Mouse (Mus musculus) midbrain, embryonic 11.5 days (tissue): ENCODE data around the gene Mrpl9. TPM values are rescaled to one million over a fixed set of nuclear protein-coding genes. Genes with fewer than 3 reads are reported as not detected.

Source experiments
- ATAC-seq: fragments of 200-750 bp; cut with Nextera tagmentation; 2 replicates; pipeline ENCODE4 v1.8.0; 2017; ENCODE audit warnings: moderate TSS enrichment, moderate library complexity; ENCODE audit not compliant: low FRiP score
- DNase-seq: peaks from one replicate; pipeline ENCODE4 v3.0.0; 2015; ENCODE audit warnings: low spot score; ENCODE audit errors: missing footprints
- H3K27ac ChIP-seq: fragments of 300-500 bp; sonication (generic); 2 replicates; pipeline ENCODE4 v1.5.1; 2014; ENCODE audit warnings: low read depth, low read length
- H3K27me3 ChIP-seq: fragments of 300-500 bp; sonication (generic); 2 replicates; pipeline ENCODE4 v1.6.1; 2014; ENCODE audit warnings: mild to moderate bottlenecking, low read length, moderate library complexity, mixed read lengths; ENCODE audit not compliant: control insufficient read depth, insufficient read depth
- H3K36me3 ChIP-seq: fragments of 300-500 bp; sonication (generic); 2 replicates; pipeline ENCODE4 v1.6.1; 2014; ENCODE audit warnings: mild to moderate bottlenecking, low read length, moderate library complexity, mixed read lengths; ENCODE audit not compliant: control insufficient read depth, insufficient read depth
- H3K4me1 ChIP-seq: fragments of 300-500 bp; sonication (generic); 2 replicates; pipeline ENCODE4 v1.6.1; 2014; ENCODE audit warnings: low read length; ENCODE audit not compliant: control insufficient read depth, insufficient read depth
- H3K4me2 ChIP-seq: fragments of 300-500 bp; sonication (generic); 2 replicates; pipeline ENCODE4 v1.6.1; 2014; ENCODE audit warnings: mild to moderate bottlenecking, moderate library complexity
- H3K4me3 ChIP-seq: fragments of 300-500 bp; sonication (generic); 2 replicates; pipeline ENCODE4 v1.5.1; 2014; ENCODE audit warnings: low read depth, low read length
- H3K9ac ChIP-seq: fragments of 300-500 bp; sonication (generic); 2 replicates; pipeline ENCODE4 v1.6.1; 2014; ENCODE audit warnings: low read length
- H3K9me3 ChIP-seq: fragments of 300-500 bp; sonication (generic); 2 replicates; pipeline ENCODE4 v1.6.1; 2016; ENCODE audit warnings: low read length; ENCODE audit not compliant: control insufficient read depth
- WGBS: fragments of 180-500 bp; shearing (Covaris S2); extraction: QIAGEN DNeasy Blood & Tissue Kit; methylation state at CpG from one replicate; pipeline ENCODE4 v1.1.7; 2014; 5-methylcytosine and 5-hydroxymethylcytosine counted together
- polyA plus RNA-seq: library from polyadenylated mRNA; unstranded; fragments of >200 nt; fragmentation: Nextera tagmentation; extraction: Ambion mirVana; gene quantifications from 2 replicates; pipeline ENCODE4 v1.2.1, GENCODE M21; 2014

The Mrpl9 gene
- 71.1 and 73.3 TPM in 2 replicates for polyA plus RNA-seq

- H3K27me3 ChIP-seq = no peaks in the 10 kb centered on the region
- H3K4me2 ChIP-seq = peak within 1 kb of the TSS; percentile 84
- WGBS = 1% methylated on average over 39 of the region's 39 CpGs
- ATAC-seq (peak; percentile 98), DNase-seq (peak; percentile 100)
- H3K36me3 ChIP-seq = peaks cover 10% of the 10 kb centered on the region
- peak within 1 kb of the TSS; percentile 79 for H3K9ac ChIP-seq
- H3K4me3 ChIP-seq = peak within 1 kb of the TSS; percentile 70
- H3K27ac ChIP-seq = no peak within 1 kb of the TSS
- H3K9me3 ChIP-seq = no peaks in the 10 kb centered on the region
- peaks cover 5% of the 10 kb centered on the region for H3K4me1 ChIP-seq
Measured at GRCm38 (mm10) chr3:94442951-94443596, at the start of gene Mrpl9. Mrpl9 (plus strand) TSS chr3:94443318.

- peaks cover 8% of the 10 kb centered on the region for H3K4me1 ChIP-seq
- no peak overlapping the region for H3K4me2 ChIP-seq
- H3K9me3 ChIP-seq = no peaks in the 10 kb centered on the region
- no peaks in the 10 kb centered on the region for H3K27me3 ChIP-seq
- no peak for DNase-seq
- ATAC-seq = no peak
- no peak overlapping the region for H3K4me3 ChIP-seq
- H3K9ac ChIP-seq = no peak overlapping the region
- H3K36me3 ChIP-seq = no peaks in the 10 kb centered on the region
- WGBS = 79% methylated on average over 1 of the region's 1 CpGs
- H3K27ac ChIP-seq = no peak overlapping the region
Measured at GRCm38 (mm10) chr3:94396336-94396735, 46.8 kb upstream of the Mrpl9 start.

GRCm38 (mm10) chr3:94396851-94397250, 46.3 kb upstream of the Mrpl9 start:
- no peaks in the 10 kb centered on the region for H3K9me3 ChIP-seq
- H3K9ac ChIP-seq = no peak overlapping the region
- no peak for ATAC-seq
- no peak overlapping the region for H3K4me3 ChIP-seq
- no peaks in the 10 kb centered on the region; the same call in 1 of the 2 replicates for H3K27me3 ChIP-seq
- H3K36me3 ChIP-seq = no peaks in the 10 kb centered on the region
- no peak overlapping the region for H3K27ac ChIP-seq
- H3K4me1 ChIP-seq = peaks cover 8% of the 10 kb centered on the region
- H3K4me2 ChIP-seq = no peak overlapping the region
- DNase-seq = no peak
- 79% methylated on average over 4 of the region's 4 CpGs for WGBS

- peak within 1 kb of the TSS; percentile 31 for H3K4me3 ChIP-seq
Measured at GRCm38 (mm10) chr3:94398217-94398616, 44.9 kb upstream of the Mrpl9 start, which contains the start of gene Lingo4. Lingo4 (plus strand) TSS chr3:94398517.

GRCm38 (mm10) chr3:94398943-94399481, 44.1 kb upstream of the Mrpl9 start:
- Histone ChIP-seq H3K27me3 (no peaks in the 10 kb centered on the region; the same call in 1 of the 2 replicates), H3K4me3 (peak overlapping the region; percentile 31), H3K9ac (peak overlapping the region; percentile 55), H3K4me1 (peaks cover 8% of the 10 kb centered on the region), H3K9me3 (no peaks in the 10 kb centered on the region), H3K36me3 (no peaks in the 10 kb centered on the region), H3K27ac (no peak overlapping the region), H3K4me2 (peak overlapping the region; percentile 56)
- 2% methylated on average over 19 of the region's 20 CpGs for WGBS
- DNase-seq = peak; percentile 95
- ATAC-seq = peak; percentile 65

More at GRCm38 (mm10) chr3:94398217-94398616, 44.9 kb upstream of the Mrpl9 start, which contains the start of gene Lingo4:
- Histone ChIP-seq H3K4me2 (peak within 1 kb of the TSS; percentile 56), H3K36me3 (no peaks in the 10 kb centered on the region), H3K27me3 (no peaks in the 10 kb centered on the region; the same call in 1 of the 2 replicates), H3K9ac (peak within 1 kb of the TSS; percentile 55), H3K27ac (no peak within 1 kb of the TSS), H3K9me3 (no peaks in the 10 kb centered on the region), H3K4me1 (peaks cover 8% of the 10 kb centered on the region)
- WGBS = 70% methylated on average over 6 of the region's 6 CpGs
- ATAC-seq (no peak), DNase-seq (no peak)

GRCm38 (mm10) chr3:94399663-94400310, 43.3 kb upstream of the Mrpl9 start:
- ATAC-seq (peak; percentile 49), DNase-seq (peak; percentile 90)
- no peaks in the 10 kb centered on the region for H3K9me3 ChIP-seq
- H3K27me3 ChIP-seq = no peaks in the 10 kb centered on the region; the same call in 1 of the 2 replicates
- H3K4me2 ChIP-seq = peak overlapping the region; percentile 56
- H3K9ac ChIP-seq = peak overlapping the region; percentile 55
- H3K27ac ChIP-seq = no peak overlapping the region
- H3K4me1 ChIP-seq = peaks cover 12% of the 10 kb centered on the region
- 22% methylated on average over 5 of the region's 5 CpGs for WGBS
- no peaks in the 10 kb centered on the region for H3K36me3 ChIP-seq
- H3K4me3 ChIP-seq = peak overlapping the region; percentile 31

- no peak for ATAC-seq
- Histone ChIP-seq H3K4me3 (no peak overlapping the region), H3K4me1 (peaks cover 12% of the 10 kb centered on the region), H3K9ac (no peak overlapping the region), H3K4me2 (no peak overlapping the region), H3K27ac (no peak overlapping the region), H3K36me3 (no peaks in the 10 kb centered on the region), H3K27me3 (no peaks in the 10 kb centered on the region; the same call in 1 of the 2 replicates), H3K9me3 (no peaks in the 10 kb centered on the region)
- WGBS = 73% methylated on average over 8 of the region's 8 CpGs
- DNase-seq = no peak
Measured at GRCm38 (mm10) chr3:94402451-94402850, 40.7 kb upstream of the Mrpl9 start.

GRCm38 (mm10) chr3:94404366-94405054, 38.6 kb upstream of the Mrpl9 start:
- 29% methylated on average over 7 of the region's 7 CpGs for WGBS
- Histone ChIP-seq H3K27me3 (no peaks in the 10 kb centered on the region; the same call in 1 of the 2 replicates), H3K9ac (0 out of 2 replicates have a peak overlapping the region, but pooled peaks have one; percentile 20), H3K27ac (no peak overlapping the region), H3K9me3 (no peaks in the 10 kb centered on the region), H3K36me3 (no peaks in the 10 kb centered on the region), H3K4me1 (peaks cover 6% of the 10 kb centered on the region; the same call in 1 of the 2 replicates), H3K4me3 (no peak overlapping the region), H3K4me2 (no peak overlapping the region)
- ATAC-seq = no peak
- DNase-seq = no peak
